Mouse (Mus musculus) cerebellum, postnatal 4 days (tissue): ENCODE results near the gene Cpt1b.
"Not testable (repeated sequence)": the region's sequence is repeated elsewhere in the genome, so short reads cannot be mapped to it uniquely, and the experiment has no call there.

Experiments used
- DNase-seq, 2 experiments: peaks; one replicate each; pipeline ENCODE4 v3.0.0; 2022; ENCODE audit warnings: low spot score in 2 of 2, mixed read lengths in 1 of 2

Cpt1b gene

DNA sequence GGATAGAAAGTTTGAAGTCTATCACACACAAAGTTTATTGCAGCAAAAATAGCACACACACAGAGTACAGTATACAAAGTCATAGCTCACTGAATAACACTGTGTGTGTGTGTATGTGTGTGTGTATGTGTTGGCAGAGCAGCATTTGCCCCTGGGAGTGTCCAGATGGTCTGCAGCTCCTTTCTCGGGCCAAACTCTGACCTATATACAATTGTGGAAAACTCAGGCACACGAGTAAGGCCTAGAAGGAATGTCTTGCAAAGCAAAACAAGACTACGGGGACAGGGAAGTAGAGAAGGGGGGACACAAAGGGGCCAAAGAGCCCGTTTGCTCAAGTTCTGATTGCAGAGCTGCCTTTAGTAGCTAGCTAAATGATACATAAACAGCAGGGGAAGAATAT is 7.3 kb upstream of the Cpt1b start:
- DNase-seq = no peak

DNA sequence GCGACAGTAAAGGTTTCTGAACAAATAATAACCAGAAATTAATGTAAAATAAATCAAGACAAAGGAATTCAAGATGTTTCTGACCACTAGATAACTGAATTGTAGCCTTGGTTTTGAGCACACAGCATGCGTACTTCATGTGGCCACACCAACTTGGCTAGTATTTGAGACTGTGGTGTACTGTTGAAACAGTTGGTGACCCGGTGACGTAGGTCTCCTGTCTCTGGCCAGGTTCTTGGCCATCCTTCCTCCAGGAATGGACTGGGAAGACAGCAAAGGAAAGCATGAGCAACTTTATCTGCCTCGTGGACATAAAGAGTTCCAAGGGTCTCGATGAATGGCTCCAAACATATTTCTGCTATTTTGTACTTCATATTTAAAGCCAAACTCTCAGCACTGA is 6.1 kb upstream of the Cpt1b start:
- DNase-seq = no peak

DNA sequence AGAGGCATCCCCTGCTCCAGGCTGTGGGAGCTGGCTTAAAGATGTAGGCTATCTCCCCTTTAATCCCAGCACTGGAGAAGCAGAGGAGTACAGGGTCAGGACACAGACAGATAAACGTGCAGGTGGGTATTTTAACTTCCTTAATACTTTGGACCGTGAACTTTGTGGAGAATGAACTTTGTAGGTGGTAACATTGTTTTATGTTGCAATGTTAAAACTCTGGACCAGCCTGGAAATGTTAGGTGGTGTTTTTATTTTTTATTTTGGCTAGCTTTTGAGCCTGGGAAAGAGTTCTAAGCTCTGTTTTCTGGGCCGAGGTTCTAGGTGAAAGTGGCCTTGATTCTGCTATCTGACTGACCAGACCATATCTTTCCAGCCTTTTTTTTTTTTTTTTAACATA is 5.6 kb upstream of the Cpt1b start:
- no peak for DNase-seq

DNA sequence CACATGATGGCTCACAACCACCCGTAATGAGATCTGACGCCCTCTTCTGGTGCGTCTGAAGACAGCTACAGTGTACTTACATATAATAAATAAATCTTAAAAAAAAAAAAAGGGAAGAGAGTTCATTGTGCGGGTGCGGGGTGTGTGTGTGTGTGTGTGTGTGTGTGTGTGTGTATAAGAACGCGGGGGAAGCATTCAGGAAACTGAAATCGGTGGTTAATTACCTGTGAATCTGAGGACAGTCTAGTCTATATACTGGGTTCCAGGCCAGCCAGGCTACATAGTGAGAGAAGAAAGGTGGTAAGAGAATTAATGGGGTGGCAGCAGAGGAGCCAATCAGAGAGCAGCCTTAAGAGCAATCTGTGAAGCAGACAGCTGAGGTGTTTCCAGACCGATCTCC is 5.1 kb upstream of the Cpt1b start:
- DNase-seq = not testable (repeated sequence)

DNA sequence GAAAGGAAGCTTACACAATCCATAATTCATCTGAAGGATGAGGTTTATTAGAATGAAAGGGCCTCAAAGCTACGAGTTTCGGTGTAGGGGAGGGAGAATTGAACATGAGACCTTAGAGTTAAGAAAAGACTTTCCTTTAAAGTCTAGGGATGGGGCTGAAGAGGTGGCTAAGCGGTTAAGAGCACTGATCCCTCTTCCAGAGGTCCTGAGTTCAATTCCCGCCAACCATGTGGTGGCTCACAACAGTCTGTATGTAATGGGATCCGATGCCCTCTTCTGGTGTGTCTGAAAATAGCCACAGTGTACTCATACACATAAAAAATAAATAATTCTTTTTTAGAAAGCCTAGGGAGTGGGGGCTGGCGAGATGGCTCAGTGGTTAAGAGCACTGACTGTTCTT is 4.7 kb upstream of the Cpt1b start:
- no peak for DNase-seq

DNA sequence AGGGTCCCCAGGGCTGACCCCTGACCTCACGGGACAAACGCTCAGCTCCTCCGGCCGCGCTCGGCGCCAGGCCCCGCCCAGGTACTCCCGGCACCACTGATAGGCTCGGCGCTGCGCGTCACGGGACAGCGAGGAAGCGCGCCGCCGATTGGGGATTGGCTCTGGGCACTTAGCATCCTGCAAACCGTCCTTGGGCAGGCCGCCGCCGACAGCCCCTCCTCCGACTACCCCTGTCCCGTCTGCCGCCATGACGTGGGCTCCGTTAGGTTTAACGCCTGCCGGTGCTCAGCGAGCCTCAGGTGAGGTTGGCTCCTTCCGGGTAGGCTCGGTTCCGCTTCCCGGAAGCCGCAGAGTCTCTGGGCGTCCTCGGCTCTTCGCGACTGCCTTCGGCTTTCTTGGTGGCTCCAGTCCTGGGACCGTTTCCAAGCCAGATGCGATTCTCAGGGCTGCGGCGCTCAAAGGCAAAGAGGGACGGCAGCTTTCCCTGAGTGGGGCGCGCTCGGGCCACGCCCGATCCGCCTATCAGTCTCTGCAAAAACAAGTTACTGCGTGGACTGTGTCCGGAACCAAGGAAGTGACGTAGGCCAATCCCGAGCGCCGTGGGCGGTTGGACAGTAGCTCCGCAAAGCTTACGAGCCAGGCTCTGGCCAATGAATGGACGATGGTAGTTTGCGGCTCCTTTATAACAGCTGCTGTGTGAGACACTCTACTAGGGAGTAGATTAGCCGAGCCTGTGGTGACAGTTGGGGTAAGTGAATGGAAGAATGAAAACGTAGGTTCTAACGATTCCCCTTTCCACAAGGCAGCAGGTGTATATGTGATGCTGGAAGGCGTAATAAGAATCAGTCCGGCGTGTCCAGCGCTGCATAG is 3.9 kb upstream of the Cpt1b start, which contains the start of the genes C730034F03Rik, Gm44502 and Chkb:
Gene C730034F03Rik, plus strand, starts transcription at position 238 of the 870 bp plus-strand sequence.
Gene Gm44502, minus strand, starts transcription at position 345 of the 870 bp plus-strand sequence.
Gene Chkb, minus strand, starts transcription at position 557 of the 870 bp plus-strand sequence.
- peak; percentile 75 to 88 for DNase-seq

DNA sequence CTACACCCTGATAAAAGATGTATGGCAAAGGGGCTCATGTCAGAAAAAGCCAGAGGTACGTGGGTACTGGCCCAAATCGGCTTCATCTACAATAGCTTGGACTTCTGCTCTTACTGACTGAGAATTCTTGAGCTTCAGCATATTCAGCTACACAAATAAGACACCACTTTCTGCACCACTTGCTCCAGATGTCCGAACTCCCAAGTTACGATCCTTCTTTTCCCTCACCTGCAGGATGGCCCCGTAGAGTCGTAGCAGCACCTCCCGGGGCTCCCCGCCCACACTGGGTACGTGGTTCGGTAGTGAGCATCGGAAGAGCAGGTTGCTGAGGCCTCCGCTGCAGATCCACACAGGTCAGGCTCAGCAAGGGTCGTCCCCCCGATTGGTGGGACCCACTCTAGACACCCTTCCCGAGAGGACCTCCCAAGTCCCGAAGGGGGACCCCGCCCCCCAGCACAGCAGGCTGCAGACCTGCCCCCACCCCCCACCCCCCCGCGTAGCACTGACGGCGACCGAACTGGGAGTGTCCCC is 3.2 kb upstream of the Cpt1b start:
- DNase-seq = no peak

DNA sequence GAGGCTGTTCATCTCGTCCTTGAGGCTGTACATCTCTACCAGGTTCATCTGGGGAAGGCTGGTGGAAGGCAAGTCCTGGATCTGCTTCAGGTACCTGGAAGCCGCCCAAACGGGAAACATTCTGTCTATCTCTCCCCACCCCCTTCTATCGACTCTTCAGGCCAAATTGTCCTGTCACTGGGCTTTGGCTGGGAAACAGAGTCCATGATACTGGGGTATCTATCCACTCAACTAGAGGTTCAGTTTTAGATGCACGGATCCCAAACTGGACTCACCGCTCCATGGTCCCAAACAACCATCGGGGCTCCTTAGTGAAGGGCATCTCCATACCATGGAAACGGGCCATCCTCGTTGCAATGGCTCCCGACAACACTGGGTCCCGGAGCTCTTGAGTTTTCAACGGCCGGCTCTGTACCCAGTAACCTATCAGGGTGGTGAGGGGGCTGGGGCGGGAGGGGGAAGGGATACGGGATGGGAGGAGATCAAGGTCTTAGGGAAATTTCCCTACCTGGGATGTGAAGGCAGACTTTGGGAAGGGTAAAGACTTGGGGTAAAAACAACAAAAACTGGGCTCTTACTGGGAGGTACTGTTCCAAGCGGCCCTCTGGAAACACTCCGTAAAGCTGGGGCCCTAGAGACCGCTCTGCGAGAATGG is 2.6 kb upstream of the Cpt1b start:
- no peak for DNase-seq

DNA sequence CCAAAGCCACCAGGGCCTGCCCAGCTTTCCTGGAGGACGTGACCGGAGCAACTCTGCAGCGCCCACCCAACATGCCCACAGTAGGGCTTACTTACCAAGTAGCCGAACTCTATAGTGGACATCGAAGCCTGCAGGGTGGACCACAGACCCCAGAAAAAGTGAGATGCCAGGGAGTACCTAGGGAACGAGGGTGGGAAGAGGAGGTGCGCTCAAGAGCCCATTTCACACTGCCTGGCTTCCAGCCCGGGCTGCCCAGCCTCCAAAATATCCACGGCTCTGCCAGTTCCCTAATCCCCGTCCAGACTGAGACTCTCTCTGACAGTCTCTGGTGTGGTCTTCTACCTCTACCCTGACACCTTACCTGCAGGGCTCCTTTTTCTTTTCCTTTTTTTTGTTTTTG is 1.1 kb upstream of the Cpt1b start:
- DNase-seq = no peak

DNA sequence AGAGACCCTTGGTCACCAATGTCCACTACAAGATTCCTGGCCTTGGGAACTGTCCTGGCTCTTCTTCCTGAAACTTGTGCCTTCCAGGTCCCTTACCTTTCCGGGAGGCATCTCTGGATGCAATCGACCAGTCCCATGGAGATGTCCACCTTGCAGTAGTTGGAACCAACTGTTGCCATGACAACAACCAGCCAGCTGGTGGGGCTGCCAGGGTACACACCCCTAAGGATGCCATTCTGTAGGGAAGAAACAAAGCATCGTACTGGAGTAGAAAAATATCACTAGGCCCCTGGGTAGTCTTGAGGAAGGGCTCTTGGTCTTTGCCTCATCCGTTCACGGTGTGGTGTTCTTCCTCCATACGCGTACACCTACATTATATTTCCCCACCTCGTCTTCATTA is 1.0 kb downstream of the Cpt1b start:
- no peak for DNase-seq

DNA sequence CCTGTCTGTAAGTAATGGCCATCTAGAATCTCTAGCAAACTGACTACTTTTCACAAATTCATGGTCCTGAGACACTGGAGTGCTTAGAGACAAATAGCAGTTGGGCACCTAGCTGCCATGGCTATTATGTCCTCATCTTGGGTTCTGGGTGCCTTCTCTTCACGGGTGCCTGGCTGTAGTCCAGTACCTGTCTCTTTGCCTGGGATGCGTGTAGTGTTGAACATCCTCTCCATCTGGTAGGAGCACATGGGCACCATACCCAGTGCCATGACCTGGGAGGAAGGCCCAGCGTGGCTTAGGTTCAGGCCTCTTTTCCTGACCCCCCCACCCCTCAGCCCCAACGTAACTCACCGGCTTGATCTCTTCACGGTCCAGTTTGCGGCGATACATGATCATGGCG is 3.7 kb downstream of the Cpt1b start:
- no peak for DNase-seq

DNA sequence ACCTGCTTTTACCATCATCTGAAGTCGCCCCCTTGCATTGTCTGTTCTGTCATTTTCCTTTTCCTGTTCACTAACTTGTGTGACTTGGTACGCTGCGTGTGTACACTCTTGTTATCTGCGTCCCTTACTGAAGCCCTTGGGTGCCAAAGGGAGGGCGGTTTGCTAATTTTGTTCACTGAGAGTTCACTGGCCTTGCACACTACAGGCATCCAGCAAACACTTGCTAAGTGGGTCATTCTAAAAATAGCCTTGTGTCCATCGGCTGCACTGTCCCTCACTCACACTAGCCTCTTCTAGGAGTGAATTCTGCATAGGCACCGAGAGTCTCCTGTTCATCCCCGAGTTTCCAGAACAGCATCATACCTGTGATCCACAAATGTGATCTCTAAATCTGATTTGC is 10.4 kb downstream of the Cpt1b start:
- no peak for DNase-seq

DNA sequence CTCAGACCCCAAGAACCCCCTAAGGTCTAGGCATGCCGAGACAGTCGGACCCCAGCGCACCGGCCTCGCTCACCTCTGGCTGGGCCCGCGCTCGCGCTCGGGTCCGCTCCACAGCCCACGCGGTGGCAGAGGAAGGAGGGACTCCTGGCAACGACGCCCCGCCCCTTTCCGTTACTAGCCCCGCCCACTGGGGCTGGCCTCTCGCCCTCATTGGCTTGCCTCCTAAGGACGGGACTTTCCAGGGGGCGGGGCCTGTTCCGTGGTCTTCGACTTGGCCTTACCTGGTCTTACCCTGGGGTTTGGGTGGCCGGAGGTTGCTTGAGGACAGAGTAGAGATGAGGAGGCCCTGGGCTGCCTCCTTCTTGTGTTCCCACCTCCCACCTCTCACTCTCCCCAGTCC is 15.5 kb downstream of the Cpt1b start, which contains the start of gene Syce3:
Gene Syce3, minus strand, starts transcription at position 386 of the 400 bp plus-strand sequence.
- DNase-seq = no peak

DNA sequence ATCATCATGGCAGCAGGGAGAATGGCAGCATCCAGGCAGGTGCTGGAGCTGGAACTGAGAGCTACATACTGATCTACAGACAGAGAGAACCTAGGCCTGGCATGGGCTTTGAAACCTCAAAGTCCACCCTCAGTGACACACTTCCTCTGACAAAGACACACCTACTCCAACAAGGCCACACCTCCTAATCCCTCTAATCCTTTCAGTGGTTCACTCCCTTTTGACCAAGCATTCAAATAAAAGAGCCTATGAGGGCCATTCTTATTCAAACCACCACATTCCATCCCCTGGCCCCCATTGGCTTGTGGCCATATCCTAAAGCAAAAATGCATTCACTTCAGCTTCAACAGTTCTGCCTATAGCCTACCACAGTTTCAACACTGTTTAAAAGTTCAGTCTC is 19.0 kb downstream of the Cpt1b start:
- DNase-seq = no peak

DNA sequence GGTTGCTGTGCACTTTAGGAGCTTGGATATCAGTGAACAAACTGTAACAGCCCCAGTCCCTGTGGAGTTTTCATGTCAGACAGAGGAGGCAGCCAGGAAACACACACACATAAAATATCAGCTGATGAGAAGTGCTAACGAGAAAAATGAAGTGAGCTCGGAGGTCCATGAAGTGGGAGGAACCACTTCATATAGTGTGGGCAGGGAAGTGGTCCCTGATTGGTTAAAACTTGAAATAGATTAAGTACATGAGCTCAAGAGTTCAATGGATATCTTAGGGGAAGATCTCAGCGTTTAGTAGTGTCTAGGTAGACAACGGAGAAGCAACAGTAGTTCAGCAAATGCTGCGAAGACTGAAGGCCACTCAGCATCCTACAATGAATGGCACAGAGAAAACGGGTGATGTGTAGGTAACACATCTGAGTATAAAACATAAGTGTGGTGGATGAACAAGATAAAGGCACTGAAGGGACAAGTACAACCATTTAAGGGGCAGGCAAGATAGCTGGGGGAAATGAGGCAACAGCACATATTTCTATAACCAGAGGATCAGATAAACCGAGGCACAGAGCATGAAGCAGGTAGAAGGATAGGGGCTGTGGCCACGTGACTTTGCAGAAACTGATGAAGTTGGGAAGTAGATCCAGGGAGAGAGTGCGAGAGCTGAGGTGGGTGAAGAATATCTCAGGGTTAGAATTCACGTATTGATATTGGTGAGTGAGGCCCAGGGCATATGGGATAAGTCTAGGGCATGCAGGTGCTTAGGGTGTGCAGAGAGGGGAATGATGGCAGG is 20.6 kb downstream of the Cpt1b start:
- DNase-seq = no peak

DNA sequence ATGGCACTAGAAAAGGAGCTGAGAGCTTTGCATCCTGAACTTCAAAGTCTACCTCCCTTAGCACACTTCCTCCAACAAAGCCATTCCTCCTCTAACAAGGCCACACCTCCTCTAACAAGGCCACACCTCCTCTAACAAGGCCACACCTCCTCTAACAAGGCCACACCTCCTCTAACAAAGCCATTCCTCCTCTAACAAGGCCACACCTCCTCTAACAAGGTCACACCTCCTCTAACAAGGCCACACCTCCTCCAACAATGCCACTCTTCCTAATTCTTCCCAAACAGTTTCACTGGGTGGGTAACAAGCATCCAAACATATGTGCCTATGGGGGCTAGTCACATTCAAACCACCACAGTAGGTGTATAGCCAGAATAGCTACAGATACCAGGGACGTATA is 23.2 kb downstream of the Cpt1b start:
- no peak for DNase-seq

DNA sequence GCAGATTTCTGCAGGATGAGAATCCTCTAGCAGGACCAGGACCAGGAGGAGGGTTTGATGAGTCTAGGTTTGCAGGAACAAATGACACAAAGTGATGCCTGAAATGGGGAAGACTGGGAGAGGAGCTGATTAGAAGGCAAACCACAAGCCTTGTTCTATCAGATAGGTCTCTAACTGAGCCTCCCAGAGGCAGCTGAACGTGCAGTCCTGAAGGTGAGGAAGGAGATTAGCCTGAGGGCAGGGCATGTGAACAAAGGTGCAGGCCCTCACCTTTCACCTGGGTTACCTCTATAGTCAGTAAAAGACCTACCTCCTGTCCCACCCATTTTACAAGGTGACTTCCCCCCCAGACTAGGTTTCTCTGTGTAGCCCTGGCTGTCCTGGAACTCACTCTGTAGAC is 25.9 kb downstream of the Cpt1b start:
- no peak for DNase-seq

DNA sequence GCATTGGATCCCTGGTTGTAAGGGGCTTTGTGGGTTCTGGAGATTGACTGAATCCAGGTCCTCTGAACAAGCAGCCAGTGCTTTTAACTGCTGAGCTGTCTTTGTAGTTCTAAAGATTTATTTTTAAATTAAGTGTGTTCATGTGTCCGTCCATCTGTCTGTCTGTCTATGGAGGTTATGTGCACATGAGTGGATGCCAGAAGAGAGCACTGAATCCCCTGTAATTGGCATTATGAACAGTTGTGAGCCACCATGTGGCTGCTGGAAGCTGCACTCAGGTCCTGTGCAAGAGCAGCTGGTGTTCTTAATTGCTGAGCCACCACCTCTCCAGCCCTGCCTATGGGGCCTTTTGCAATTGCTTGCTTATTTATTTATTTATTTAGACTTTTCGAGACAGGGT is 27.5 kb downstream of the Cpt1b start:
- no peak for DNase-seq

DNA sequence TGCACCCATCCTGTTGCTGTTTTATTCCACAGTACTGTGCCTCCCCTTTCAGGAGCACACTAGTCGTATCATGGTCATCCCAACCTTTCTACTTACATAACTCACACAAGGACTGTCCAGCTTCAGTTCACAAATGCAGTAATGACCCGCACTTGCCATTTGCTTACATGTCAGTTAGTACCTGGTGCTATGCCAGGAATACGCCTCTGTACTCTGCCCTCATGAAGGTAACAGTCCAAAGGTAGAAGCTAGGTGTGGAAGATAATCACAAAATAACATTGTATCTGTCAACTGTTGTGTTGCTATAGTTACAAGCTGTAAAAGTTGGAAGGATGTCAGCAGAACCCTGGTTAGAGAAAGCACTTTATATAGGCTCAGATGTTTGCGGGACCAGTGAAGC is 28.8 kb downstream of the Cpt1b start:
- DNase-seq = no peak

DNA sequence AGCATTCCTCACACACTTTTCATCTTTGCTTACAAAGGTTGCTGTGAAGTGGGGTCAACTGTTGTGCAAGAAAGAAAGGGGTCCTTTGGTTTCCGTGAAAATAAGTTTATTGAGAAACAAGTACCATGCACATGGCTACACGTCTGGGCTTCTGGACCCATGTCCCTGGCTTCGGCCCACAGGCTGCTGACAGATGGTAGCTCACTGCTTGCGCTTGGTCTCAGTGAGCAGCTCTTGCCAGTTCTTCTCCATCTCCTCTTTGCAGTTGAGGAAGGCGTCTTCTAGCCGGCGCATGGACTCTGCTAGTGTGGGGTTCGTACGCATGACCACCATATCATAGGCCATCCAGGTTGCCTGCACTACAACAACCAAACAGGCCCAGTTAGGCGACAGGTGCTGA is 35.6 kb downstream of the Cpt1b start:
- DNase-seq = no peak

DNA sequence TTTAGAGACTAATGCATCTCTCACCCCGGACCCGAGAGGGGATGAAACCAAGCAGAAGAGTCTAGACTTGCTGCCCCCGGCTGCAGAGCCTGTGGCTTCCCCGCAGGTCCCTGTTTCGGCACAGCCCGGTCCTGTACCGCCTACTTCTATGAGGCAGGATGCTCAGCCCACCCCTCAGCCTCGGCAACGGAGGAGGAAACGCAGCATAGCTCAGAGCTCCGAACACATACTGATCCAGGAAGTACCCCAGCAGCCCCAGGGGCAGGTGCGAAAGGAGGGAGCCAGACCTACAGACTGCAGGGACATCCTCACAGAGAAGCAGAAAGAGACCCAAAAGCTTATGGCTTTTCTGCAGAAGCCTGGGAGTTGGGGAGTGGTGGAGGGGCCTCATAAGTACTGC is 38.5 kb downstream of the Cpt1b start:
- DNase-seq = no peak

DNA sequence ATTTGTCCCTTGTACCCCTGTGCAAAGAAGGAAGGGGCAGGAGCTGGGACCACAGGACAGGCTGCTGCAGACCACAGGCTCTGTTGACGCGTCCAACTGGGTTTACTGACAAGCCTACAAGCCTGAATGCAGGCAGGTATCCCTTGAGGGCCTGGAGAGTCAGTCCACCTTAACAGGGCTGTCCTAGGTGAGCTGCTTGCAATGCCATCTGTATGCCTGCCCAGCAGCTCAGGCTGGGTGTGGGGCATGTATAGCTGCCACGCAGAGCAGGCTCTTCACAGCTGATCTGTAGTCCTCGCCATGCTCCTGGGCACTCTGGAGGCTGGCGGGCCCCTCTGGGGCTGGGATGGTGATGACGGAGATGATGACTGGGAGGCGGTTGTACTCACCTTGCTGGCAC is 41.0 kb downstream of the Cpt1b start, which contains the start of gene Klhdc7b:
Gene Klhdc7b, plus strand, starts transcription at position 301 of the 400 bp plus-strand sequence.
- no peak for DNase-seq
